Mouse (Mus musculus): ENCODE results near the gene Yy1. TPM values are rescaled to one million over a fixed set of nuclear protein-coding genes. Genes with fewer than 3 reads are reported as not detected.

Yy1 gene
- polyA plus RNA-seq, 1 experiment from 2014 or later = 21.5 TPM

- Histone ChIP-seq H3K9me3 (no peaks in the 10 kb centered on the region), H3K27ac (no peak overlapping the region), H3K4me2 (no peak overlapping the region), H3K9ac (no peak overlapping the region), H3K36me3 (replicated peaks) (peaks cover 16% of the 10 kb centered on the region), H3K4me1 (0 out of 2 replicates have a peak, but pooled peaks cover 6% of the 10 kb centered on the region), H3K4me3 (replicated peaks) (no peak overlapping the region), H3K27me3 (no peaks in the 10 kb centered on the region)
- 70% methylated on average over 8 of the region's 8 CpGs for WGBS
- no peak for ATAC-seq (ENCODE audit: low FRiP score)
These were observed 57.4 kb downstream of the Yy1 start for GRCm38 (mm10) chr12:108850129-108850528.

- Histone ChIP-seq H3K4me2 (no peak overlapping the region), H3K4me1 (0 out of 2 replicates have a peak, but pooled peaks cover 6% of the 10 kb centered on the region), H3K27ac (no peak overlapping the region), H3K4me3 (replicated peaks) (no peak overlapping the region), H3K36me3 (replicated peaks) (peaks cover 19% of the 10 kb centered on the region), H3K27me3 (no peaks in the 10 kb centered on the region), H3K9ac (no peak overlapping the region), H3K9me3 (no peaks in the 10 kb centered on the region)
- ATAC-seq (ENCODE audit: low FRiP score) = no peak
- WGBS = 85% methylated on average over 8 of the region's 8 CpGs
These were observed 58.1 kb downstream of the Yy1 start for GRCm38 (mm10) chr12:108850886-108851285.

GRCm38 (mm10) chr12:108852822-108853221 is 60.0 kb downstream of the Yy1 start:
- Histone ChIP-seq H3K9ac (no peak overlapping the region), H3K4me2 (no peak overlapping the region), H3K4me1 (0 out of 2 replicates have a peak, but pooled peaks cover 6% of the 10 kb centered on the region), H3K36me3 (replicated peaks) (peaks cover 17% of the 10 kb centered on the region; the same call in 1 of the 2 replicates), H3K27ac (no peak overlapping the region), H3K9me3 (no peaks in the 10 kb centered on the region), H3K27me3 (no peaks in the 10 kb centered on the region), H3K4me3 (replicated peaks) (no peak overlapping the region)
- 89% methylated on average over 8 of the region's 8 CpGs for WGBS
- no peak for ATAC-seq (ENCODE audit: low FRiP score)

GRCm38 (mm10) chr12:108855081-108855480 is 62.3 kb downstream of the Yy1 start:
- 94% methylated on average over 10 of the region's 10 CpGs for WGBS
- Histone ChIP-seq H3K36me3 (replicated peaks) (peaks cover 24% of the 10 kb centered on the region), H3K9ac (no peak overlapping the region), H3K27ac (no peak overlapping the region), H3K4me1 (0 out of 2 replicates have a peak, but pooled peaks cover 6% of the 10 kb centered on the region), H3K27me3 (no peaks in the 10 kb centered on the region), H3K4me3 (replicated peaks) (no peak overlapping the region), H3K4me2 (no peak overlapping the region), H3K9me3 (no peaks in the 10 kb centered on the region)
- no peak for ATAC-seq (ENCODE audit: low FRiP score)

DNA sequence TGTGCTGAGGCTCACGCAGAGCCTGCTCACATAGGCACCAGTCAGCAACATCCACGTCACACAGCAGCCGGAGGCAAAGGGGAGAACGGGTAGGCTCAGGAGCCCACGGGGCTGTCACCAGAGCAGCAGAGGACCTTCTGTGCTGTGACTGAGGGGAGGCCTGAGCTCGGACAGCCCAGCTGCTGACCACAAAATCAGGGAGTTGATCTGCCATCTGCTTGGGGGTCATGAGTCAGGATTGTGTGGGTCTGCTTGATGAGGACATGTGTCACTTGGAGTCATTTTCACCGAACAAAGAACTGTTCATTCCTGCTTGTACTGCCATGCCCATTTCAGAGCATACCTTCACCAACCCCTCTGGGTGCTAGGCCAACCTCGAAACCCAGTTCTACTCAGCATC is 63.4 kb downstream of the Yy1 start:
- Histone ChIP-seq H3K36me3 (replicated peaks) (peaks cover 35% of the 10 kb centered on the region), H3K4me2 (no peak overlapping the region), H3K27ac (no peak overlapping the region), H3K4me1 (no peaks in the 10 kb centered on the region), H3K27me3 (no peaks in the 10 kb centered on the region), H3K4me3 (replicated peaks) (no peak overlapping the region), H3K9me3 (no peaks in the 10 kb centered on the region), H3K9ac (no peak overlapping the region)
- ATAC-seq (ENCODE audit: low FRiP score) = no peak
- WGBS = 84% methylated on average over 8 of the region's 8 CpGs

- no peak for ATAC-seq (ENCODE audit: low FRiP score)
- H3K9me3 ChIP-seq = no peaks in the 10 kb centered on the region
- no peak overlapping the region for H3K4me2 ChIP-seq
- H3K27me3 ChIP-seq = no peaks in the 10 kb centered on the region
- H3K36me3 ChIP-seq (replicated peaks) = peaks cover 44% of the 10 kb centered on the region
- WGBS = 89% methylated on average over 7 of the region's 7 CpGs
- no peak overlapping the region for H3K4me3 ChIP-seq (replicated peaks)
- no peak overlapping the region for H3K9ac ChIP-seq
- H3K27ac ChIP-seq = no peak overlapping the region
- H3K4me1 ChIP-seq = no peaks in the 10 kb centered on the region
These were observed 64.3 kb downstream of the Yy1 start for GRCm38 (mm10) chr12:108857109-108857508.

- no peak overlapping the region for H3K27ac ChIP-seq
- ATAC-seq (ENCODE audit: low FRiP score) = no peak
- WGBS = 82% methylated on average over 7 of the region's 7 CpGs
These were observed 64.9 kb downstream of the Yy1 start for GRCm38 (mm10) chr12:108857589-108858184.

DNA sequence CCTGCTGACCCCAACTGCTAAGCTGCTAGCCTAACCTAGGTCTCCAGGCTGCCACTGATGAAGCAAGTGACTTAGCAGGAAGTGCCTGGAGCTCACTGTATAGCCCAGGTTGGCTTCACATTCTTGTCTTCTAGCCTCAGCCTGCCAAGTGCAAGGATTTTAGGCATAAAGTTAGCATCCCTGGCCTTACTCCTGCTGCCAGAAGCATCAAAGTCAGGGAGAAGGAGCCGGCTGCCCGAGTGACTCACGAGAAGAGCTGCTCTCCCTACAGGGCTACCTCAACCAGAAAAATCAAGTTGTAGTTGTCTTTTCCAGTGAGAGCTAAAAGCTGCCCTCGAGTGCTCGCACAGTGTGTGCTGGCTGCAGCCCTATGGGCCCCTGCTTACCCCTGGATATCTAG is 65.7 kb downstream of the Yy1 start:
- H3K4me3 ChIP-seq (replicated peaks) = no peak overlapping the region
- H3K4me2 ChIP-seq = no peak overlapping the region
- ATAC-seq (ENCODE audit: low FRiP score) = no peak
- no peaks in the 10 kb centered on the region for H3K27me3 ChIP-seq
- WGBS = 88% methylated on average over 5 of the region's 5 CpGs
- no peak overlapping the region for H3K27ac ChIP-seq
- no peak overlapping the region for H3K9ac ChIP-seq
- no peaks in the 10 kb centered on the region for H3K9me3 ChIP-seq
- peaks cover 58% of the 10 kb centered on the region for H3K36me3 ChIP-seq (replicated peaks)
- no peaks in the 10 kb centered on the region for H3K4me1 ChIP-seq

More at GRCm38 (mm10) chr12:108857589-108858184, 64.9 kb downstream of the Yy1 start:
- H3K9ac ChIP-seq = no peak overlapping the region
- no peaks in the 10 kb centered on the region for H3K27me3 ChIP-seq
- no peak overlapping the region for H3K4me3 ChIP-seq (replicated peaks)
- no peaks in the 10 kb centered on the region for H3K9me3 ChIP-seq
- peaks cover 50% of the 10 kb centered on the region for H3K36me3 ChIP-seq (replicated peaks)
- no peak overlapping the region for H3K4me2 ChIP-seq
- no peaks in the 10 kb centered on the region for H3K4me1 ChIP-seq

DNA sequence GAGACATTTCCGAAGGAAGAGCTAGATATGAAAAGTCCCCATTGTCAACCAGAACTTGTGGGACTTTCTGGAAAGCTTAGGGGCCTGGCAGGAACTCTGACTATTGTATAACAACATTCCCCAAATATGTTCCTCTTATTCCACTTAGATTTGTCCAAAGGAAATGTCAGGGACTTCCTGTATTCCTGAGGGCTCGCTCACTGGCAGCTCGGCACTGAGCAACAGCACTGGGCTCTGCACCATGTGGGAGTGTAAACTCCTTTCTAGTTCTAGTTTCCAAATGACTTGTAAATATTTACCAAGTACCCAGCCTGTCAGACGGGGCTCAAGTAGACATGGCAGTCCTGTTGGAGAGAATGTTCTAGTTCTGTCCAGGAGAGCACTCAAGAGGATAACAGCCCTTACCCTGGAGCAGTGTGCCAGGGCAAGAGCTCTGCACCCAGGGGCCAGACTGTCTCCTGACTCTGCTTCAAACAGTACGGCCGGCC is 72.3 kb downstream of the Yy1 start:
- no peak for ATAC-seq (ENCODE audit: low FRiP score)
- Histone ChIP-seq H3K36me3 (replicated peaks) (peaks cover 99% of the 10 kb centered on the region), H3K4me1 (no peaks in the 10 kb centered on the region), H3K4me3 (replicated peaks) (no peak overlapping the region), H3K4me2 (no peak overlapping the region), H3K27ac (no peak overlapping the region), H3K9me3 (no peaks in the 10 kb centered on the region), H3K9ac (no peak overlapping the region), H3K27me3 (no peaks in the 10 kb centered on the region)
- 94% methylated on average over 6 of the region's 6 CpGs for WGBS

- Histone ChIP-seq H3K27me3 (no peaks in the 10 kb centered on the region), H3K4me3 (replicated peaks) (no peak overlapping the region), H3K9ac (no peak overlapping the region), H3K27ac (no peak overlapping the region), H3K9me3 (no peaks in the 10 kb centered on the region), H3K4me1 (no peaks in the 10 kb centered on the region), H3K36me3 (replicated peaks) (peaks cover 88% of the 10 kb centered on the region), H3K4me2 (no peak overlapping the region)
- ATAC-seq (ENCODE audit: low FRiP score) = no peak
- WGBS = 87% methylated on average over 2 of the region's 2 CpGs
These were observed 76.8 kb downstream of the Yy1 start for GRCm38 (mm10) chr12:108869575-108869974.

MicroRNAs within 50 kb of the gene (microRNA counts, 519-probe panel; counts per million panel counts)
- microRNA mmu-miR-345-3p = not detected
- microRNA mmu-miR-345-5p = 3,577 counts per million, percentile 36 among the panel's probes with 10 or more counts

Small RNA genes lying within 50 kb of the gene (microRNA-seq; reads per million reads assigned to microRNA genes)
- gene Mir345 = 181 reads per million, percentile 56 among the genes with 10 or more reads in this experiment

Other genes starting within 250 kb of the Yy1 start
- gene Evl, start 238.3 kb upstream of the Yy1 start, polyA plus RNA-seq (2016; fragmentation: Nextera tagmentation; extraction: Ambion mirVana) = 121 and 124 TPM in 2 replicates
- 2.3 and 2.4 TPM in 2 replicates for gene Degs2, start 90.7 kb upstream of the Yy1 start, polyA plus RNA-seq (2016; fragmentation: Nextera tagmentation; extraction: Ambion mirVana)
- 15.8 and 17.0 TPM in 2 replicates for gene Slc25a29, start 42.9 kb downstream of the Yy1 start, polyA plus RNA-seq (2016; fragmentation: Nextera tagmentation; extraction: Ambion mirVana)
- 11.3 and 11.7 TPM in 2 replicates for gene Slc25a47, start 43.1 kb downstream of the Yy1 start, polyA plus RNA-seq (2016; fragmentation: Nextera tagmentation; extraction: Ambion mirVana)
- gene Wdr25, start 100.7 kb downstream of the Yy1 start, polyA plus RNA-seq (2016; fragmentation: Nextera tagmentation; extraction: Ambion mirVana) = 7.2 and 7.6 TPM in 2 replicates
- gene Wars, start 101.2 kb downstream of the Yy1 start, polyA plus RNA-seq (2016; fragmentation: Nextera tagmentation; extraction: Ambion mirVana) = 126 and 130 TPM in 2 replicates